Mouse (Mus musculus) spleen, postnatal 0 days (tissue): ENCODE measurements around the gene Fads1. TPM values are rescaled to one million over a fixed set of nuclear protein-coding genes. Genes with fewer than 3 reads are reported as not detected.

Source experiments
- polyA plus RNA-seq: library from polyadenylated mRNA; unstranded; fragments of >200 nt; fragmentation: Nextera tagmentation; extraction: Ambion mirVana; gene quantifications from 2 replicates; pipeline ENCODE4 v1.2.1, GENCODE M21; 2015

Gene Fads1
- polyA plus RNA-seq: 28.9 and 31.8 TPM in 2 replicates

DNA sequence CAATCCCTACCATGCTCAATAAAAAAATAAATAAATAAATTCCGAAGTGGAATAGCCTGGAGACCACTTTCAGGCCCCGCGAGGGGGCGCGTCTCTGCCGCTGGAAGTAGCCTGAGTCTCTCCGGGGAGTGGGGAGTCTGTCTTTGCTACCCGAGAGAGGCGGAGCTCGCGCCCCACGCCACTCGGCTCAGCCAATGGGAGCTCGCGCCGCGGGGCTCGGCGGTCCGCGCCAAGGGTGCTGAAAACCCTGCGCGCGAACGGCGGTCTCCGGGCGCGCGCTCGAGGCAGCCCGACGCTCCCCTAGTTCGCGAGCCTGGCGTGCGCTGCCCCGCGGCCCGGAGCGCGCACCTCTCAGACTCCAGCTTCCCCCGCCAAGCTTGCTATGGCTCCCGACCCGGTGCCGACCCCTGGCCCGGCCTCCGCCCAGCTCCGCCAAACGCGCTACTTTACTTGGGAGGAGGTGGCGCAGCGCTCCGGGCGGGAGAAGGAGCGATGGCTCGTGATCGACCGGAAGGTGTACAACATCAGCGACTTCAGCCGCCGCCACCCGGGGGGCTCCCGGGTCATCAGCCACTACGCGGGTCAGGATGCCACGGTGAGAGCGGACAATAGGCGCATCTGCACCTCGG lies at the start of gene Fads1:
Gene Fads1 (plus strand): TSS at position 219 of the 629 bp plus-strand sequence.

DNA sequence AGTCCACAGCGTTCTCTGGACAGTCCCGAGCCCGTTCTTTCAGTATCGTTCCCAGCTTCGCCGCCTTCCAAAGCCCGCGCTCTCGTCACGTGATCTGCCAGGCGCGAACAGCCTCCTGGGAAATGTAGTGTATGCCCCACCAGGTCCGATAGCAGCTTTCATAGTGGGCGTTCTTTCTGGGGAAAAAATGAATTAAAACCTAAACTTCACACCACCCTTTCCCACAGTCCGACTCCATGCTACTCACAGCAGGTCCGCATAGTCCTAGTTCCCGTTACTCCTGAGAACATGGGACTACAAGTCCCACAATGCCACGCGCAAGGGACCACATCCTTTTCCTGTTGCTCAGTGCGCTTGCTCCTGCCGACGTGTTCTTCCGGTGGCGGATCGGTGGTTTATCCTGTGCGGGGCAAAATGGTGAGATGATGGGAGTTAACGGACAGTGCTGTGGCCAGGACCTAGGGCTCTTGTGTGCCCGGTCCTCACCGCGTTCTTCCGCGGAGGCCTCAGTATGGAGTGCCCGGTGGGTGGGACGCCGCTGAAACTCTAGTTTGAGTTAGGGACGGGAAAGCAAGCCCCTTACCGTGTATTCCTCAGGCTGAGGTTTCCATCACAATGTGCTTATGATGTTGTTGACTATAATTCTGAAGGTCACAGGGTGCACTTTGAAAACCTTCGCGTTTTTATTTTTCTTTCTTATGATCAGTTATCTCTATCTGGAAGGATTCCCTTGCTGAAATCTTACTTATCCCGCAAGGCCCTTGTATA lies 21.3 kb downstream of the Fads1 start, which contains the start of the genes Tmem258 and Fen1:
Gene Tmem258 (plus strand): TSS at position 167 of the 768 bp plus-strand sequence.
Gene Fen1 (minus strand): TSS at position 322 of the 768 bp plus-strand sequence.

DNA sequence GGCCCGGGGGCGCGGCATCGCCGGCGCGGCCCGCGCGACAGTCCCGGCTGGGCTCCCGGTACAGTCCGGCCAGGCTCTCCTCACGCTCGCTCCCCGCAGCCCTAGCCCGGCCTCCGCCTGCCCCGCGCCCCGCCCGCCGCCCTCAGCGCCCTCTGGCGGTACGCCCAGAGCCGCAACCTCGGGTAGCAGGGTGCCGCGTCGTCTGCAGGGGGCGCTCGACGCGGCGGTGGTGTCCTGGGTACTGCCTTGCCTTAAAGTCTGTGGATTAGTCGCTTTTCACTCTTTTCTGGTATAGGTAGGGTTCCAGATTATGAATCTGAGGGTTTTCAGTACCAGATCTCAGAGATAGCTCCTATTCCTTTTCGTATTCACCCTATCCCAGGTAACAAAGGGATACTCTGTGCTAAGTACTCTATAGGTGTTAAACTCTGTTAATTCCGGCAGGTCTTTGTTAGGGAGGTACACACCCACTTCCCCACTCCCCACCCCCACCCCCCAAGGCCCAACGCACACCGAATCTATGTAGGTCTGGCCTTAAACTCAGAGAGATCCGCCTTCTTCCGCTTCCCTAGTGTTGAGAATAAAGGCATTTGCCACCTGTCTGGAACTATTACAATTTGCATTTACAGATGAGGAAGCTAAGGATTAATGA lies 58.1 kb downstream of the Fads1 start, which contains the start of gene Myrf:
Gene Myrf (minus strand): TSS at position 95 of the 652 bp plus-strand sequence.

Other genes with a start within 250 kb of the Fads1 start
- 3,834 and 4,530 TPM in 2 replicates for gene Fth1, start 202.3 kb upstream of the Fads1 start, polyA plus RNA-seq
- 0.52 and 0.66 TPM in 2 replicates for gene Best1, start 181.3 kb upstream of the Fads1 start, polyA plus RNA-seq
- 166 TPM in 2 replicates for gene Rab3il1, start 181.2 kb upstream of the Fads1 start, polyA plus RNA-seq
- gene Fads3, start 141.3 kb upstream of the Fads1 start, polyA plus RNA-seq: 8.3 and 8.4 TPM in 2 replicates
- 22.1 and 23.8 TPM in 2 replicates for gene Fads2, start 81.1 kb upstream of the Fads1 start, polyA plus RNA-seq
- 314 and 316 TPM in 2 replicates for gene Tmem258, start 21.1 kb downstream of the Fads1 start, polyA plus RNA-seq
- gene Fen1, start 21.3 kb downstream of the Fads1 start, polyA plus RNA-seq: 162 and 196 TPM in 2 replicates
- gene Myrf, start 57.9 kb downstream of the Fads1 start, polyA plus RNA-seq: 1.7 and 2.4 TPM in 2 replicates
- gene Dagla, start 122.0 kb downstream of the Fads1 start, polyA plus RNA-seq: 0.66 and 1.0 TPM in 2 replicates
- 0.16 and 0.28 TPM in 2 replicates for gene Syt7, start 206.2 kb downstream of the Fads1 start, polyA plus RNA-seq